Mouse (Mus musculus) small intestine, adult 2 months (tissue): ENCODE results near the gene Txnip.

Experiments used
- CTCF ChIP-seq: fragments of 200-500 bp; IDR thresholded peaks from 2 replicates; pipeline ENCODE4 v1.5.1; 2012; ENCODE audit warnings: low read depth, mild to moderate bottlenecking, control low read depth, inconsistent platforms, low read length, moderate library complexity, mixed read lengths; ENCODE audit not compliant: insufficient replicate concordance, insufficient read length; ENCODE audit errors: extremely low read depth
- POLR2A ChIP-seq: fragments of 200-500 bp; IDR thresholded peaks from 2 replicates; pipeline ENCODE4 v1.6.1; 2012; ENCODE audit warnings: low read depth, mild to moderate bottlenecking, control low read depth, inconsistent platforms, low read length, moderate library complexity

GRCm38 (mm10) chr3:96524028-96524810, 33.5 kb upstream of the Txnip start:
- TF ChIP-seq CTCF, result no peak
- TF ChIP-seq POLR2A, result no peak
